Mouse (Mus musculus) heart, postnatal 10 days (tissue): ENCODE results near the gene Chml. TPM values are rescaled to one million over a fixed set of nuclear protein-coding genes. Genes with fewer than 3 reads are reported as not detected.

ENCODE experiments used
- DNase-seq, 2 experiments: peaks; one replicate each; pipeline ENCODE4 v3.0.0; 2021
- intact Hi-C: fragments of 180-260 bp; cut with DNase I; formaldehyde crosslinking; loops from one replicate; pipeline ENCODE4 v1.15.1; 2025
- total RNA-seq, 2 experiments: library from RNA; stranded (reverse); gene quantifications; 2 replicates each; pipeline ENCODE4 v1.2.3; 2021

Chml gene
- 10 to 100 TPM; 12.5 to 13.4 TPM for total RNA-seq

DNA sequence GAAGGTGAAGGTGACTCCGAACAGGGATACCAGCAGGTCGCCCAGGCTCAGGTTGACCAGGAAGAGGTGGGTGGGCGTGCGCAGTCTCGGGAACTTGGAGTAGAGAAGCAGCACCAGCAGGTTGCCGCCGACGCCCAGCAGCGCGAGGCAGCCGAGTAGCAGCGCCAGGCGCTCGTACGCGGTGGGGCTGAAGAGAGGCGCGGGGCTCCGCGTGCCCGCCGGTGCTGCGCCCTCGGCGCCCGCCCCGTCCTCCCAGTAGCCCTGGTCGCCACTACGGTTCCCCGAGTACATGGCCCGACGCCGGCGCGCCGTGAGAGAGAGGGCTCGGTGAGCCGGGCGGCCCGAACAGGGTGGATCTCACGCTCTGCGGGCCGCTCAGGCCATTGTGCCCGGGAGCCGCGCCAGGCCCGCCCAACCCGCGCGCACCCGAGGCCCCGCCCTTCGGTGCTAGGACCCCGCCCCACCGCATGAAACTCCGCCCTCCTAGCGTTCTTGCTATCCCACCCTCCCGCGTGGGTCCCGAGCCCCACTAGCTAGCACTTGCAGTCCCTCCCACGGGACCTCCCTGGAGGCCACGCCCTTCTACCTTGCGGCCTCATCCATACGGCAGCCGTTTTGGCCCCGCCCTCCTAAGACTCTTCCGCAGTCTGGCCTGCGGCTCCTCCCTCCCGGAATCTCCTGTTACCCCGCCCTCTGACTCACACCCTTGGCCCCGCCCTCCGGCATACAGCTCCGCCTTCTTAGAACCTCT, at the start of gene Chml, which contains the start of gene Opn3:
Gene Chml (minus strand): TSS at position 656 of the 751 bp plus-strand sequence.
Gene Opn3 (minus strand): TSS at position 531 of the 751 bp plus-strand sequence.
- peak; percentile 99 for DNase-seq
- intact Hi-C loops = loop anchor here (2.0 to 5.0 kb wide), 3 partner anchors 68 to 190 kb away; partner anchors contain the start of genes Exo1 and Fh1

DNA sequence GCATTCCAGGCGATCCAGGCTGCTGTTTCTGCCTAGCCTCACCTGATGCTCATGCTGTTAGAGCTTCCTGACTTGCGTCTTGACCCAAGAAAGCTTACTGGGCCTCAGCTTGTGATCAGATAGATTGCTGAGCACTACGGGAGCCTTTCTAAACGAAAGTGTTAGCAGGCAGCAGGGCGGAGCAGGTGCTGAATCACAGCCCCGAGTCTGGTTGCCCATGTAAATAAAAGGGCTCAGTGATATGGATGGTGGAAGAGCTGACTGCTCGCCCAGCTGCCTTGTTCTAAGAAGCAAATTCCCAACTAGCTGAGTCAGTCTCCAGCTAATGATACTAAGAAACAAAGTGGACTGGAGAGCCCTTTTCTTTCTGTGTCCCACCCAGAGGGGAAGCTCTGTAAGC, 33.1 kb upstream of the Chml start:
- DNase-seq = no peak

DNA sequence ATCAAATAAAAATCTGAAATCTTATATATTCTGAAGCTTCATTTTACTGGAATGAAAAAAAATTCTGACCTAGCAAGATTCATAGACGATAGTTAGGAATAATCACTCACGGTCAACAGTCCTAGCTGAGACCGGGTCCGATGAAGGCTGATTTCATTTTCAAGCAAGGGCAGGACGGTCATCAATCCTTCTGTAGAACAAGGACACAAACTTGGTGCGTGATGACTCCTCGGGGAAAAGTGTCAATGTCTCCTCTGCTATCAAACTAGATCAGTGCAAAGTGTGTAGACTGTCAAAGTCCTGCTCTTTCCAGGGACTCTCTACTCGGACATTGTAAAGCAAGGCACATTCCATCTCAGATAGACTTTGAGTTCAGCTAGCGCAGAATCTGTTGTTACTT, 24.1 kb upstream of the Chml start:
- intact Hi-C loops = no loop called here
- DNase-seq = no peak

More for the DNA sequence above, 33.1 kb upstream of the Chml start:
- intact Hi-C loops = no loop called here

DNA sequence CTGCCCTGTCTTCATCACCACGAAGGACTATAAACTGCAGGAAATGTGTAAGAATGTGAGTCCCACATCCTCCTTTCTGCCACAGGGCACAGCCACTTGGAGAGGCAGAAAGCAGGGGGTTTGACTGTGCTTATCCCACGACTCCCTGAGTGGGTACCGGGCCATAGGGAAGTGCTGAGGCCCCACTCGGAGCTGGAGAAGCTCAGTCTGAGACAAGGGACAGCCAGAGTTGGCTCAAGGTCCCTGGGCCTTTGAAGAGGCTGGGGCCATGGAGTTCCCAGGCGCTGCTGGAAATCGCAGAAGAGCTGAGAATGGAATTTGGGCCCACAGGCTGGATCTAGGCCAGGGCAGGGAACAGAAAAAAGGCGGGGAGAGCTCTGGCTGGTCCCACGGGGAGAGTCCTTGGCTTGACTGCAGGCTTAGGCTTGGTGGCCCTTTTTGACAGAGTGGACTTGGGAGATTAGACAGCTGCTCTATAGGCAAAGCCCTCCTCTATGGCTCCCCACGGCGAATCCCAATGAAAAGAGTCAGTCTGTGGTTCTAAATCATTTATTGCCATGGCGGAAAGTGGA, 19.7 kb upstream of the Chml start:
- peak; percentile 59 to 72 for DNase-seq
- intact Hi-C loops = no loop called here

DNA sequence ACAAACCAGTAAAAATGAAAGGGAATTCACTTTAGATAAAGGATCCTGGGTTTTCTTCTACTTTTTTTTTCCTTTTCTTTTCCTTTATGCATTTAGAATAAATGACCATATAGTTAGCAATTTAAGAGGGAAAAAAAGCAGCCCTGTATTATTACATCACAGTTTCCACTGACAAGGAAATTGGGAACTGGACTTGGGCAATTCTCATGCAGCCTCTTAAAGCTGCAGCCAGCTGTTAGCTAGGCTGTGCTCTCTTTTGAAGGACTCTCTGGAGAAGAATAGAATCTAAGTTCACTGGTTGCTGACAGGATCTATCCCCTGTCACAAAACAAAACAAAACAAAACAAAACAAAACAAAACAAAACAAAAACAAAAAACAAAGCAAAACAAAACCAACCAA, 15.3 kb upstream of the Chml start:
- DNase-seq = no peak
- intact Hi-C loops = no loop called here

DNA sequence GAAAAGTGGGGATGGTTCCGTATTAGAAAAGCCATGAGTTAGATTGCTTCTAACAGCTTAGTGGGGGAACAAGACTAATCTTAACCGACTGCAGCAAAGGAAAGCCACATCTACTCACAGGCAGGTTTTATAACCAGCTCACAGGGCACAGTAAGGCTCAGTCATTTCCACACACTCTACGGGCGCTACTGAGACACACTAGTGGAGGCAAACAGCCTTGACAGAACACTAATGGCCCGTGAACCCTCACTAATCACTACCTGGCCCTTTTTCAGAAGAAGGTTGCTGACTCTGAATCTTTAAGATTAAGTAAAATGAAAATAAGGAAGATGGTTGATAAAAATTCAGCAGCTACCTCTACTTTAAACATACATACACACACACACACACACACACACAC, 14.9 kb upstream of the Chml start:
- no peak for DNase-seq
- intact Hi-C loops = no loop called here

DNA sequence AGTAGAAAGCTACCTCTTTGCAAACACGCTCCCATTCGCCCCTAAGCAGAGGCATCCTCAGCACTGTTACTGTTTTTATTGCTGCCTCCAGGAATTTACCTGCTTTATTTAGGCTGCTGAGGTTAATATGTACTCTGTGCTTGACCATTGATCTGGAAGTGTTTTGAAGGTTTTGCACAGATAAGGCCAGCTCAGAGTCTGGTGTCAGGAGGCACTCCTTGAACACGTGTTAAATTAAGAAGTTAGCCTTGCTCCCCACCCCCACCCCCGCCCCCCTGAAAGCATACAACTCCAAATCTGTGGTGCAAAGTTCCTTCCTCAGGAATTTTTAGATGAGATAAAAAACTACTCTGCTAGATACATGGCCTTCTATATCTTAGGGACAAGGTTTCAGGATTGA, 8.4 kb upstream of the Chml start:
- no peak for DNase-seq
- intact Hi-C loops = no loop called here

DNA sequence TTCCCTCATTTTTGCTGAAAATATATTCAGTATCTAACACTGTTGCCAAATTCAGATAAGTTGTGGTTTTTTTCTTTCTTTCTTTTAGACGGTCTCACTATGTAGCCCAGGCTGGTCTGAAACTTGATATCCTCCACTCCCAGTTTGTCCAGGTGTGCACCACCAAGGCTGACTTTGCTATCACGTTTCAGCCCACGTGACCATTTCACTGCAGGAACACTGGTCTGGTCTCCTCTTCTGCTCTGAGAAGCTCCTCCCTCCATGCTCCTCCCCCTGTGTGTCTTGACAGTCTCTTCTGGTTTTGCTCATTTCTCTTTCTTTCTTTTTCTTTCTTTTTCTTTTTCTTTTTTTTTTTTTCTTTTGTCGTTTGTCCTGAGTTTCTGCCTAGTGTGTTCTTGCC, 7.1 kb upstream of the Chml start:
- no peak for DNase-seq
- intact Hi-C loops = no loop called here

DNA sequence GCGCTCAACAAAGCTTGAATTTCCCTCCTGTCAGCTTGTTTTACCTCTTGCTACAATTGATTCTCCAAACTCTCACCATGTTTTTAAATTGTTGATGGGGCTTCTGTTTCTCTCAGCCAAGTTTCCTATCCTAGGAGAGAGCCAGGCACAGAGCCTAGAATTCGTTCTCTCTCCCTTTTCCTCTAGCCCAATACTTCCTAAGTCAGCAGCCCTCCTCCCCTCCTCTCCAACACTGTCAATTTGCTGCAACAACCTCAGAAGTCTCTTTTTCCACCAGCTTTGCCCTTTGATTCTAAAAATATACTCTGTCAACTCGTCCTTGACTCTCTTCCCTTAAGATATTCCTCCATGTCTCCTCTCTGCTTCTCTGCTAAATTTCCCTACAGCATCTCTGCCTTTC, 6.7 kb upstream of the Chml start:
- intact Hi-C loops = no loop called here

DNA sequence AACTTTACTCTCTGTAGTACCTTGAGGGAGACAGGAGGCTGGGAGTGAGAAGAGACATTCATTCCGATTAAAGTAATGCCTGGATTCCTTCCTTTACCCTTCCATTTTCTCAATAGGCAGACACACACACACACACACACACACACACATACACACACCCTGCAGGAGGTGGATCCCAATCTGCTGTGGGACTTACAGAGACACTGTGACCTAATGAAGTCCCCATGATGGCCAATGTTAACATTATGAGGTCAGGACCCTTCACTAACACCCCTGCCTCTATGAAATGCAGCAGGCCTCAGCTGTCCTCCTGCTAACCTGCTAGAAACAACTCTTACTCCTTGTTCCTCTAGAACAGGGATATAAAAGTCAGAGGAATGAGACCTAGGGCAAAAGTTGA, 5.6 kb upstream of the Chml start, which contains the start of gene Wdr64:
Gene Wdr64 (plus strand): TSS at position 301 of the 400 bp plus-strand sequence.
- intact Hi-C loops = no loop called here

More for the DNA sequence above, 6.7 kb upstream of the Chml start:
- DNase-seq = no peak

DNA sequence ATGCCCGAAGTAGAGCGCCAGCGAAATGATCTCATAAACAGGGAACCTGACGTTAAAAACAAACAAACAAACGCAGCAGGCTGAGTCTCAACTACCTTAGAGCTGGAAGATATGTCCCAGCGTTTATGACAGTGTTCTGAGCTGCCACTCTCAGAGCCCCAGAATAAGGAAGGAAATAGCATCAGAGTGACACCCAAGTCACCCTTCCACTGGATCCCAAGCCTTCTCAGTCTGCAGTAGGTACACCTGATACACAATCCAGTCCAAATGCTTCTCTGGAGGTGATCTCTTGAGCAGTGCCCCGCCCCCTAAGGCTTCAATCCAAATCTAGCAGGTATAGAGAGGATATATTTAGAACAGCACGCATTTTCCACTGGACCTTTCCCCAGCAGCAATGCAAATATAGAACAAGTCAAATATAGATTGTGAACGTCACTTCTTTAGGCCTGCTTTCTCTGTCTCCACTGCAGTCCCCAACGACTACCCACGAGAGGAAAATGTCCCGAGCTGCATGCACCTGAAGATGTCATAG, 794 bp upstream of the Chml start:
- intact Hi-C loops = loop anchor here (2.0 to 5.0 kb wide), 3 partner anchors 69 to 189 kb away; partner anchors contain the start of genes Exo1 and Fh1
- DNase-seq = peak in 1 of 2 experiments; percentile 8

More for the DNA sequence above, 5.6 kb upstream of the Chml start, which contains the start of gene Wdr64:
- DNase-seq = no peak

DNA sequence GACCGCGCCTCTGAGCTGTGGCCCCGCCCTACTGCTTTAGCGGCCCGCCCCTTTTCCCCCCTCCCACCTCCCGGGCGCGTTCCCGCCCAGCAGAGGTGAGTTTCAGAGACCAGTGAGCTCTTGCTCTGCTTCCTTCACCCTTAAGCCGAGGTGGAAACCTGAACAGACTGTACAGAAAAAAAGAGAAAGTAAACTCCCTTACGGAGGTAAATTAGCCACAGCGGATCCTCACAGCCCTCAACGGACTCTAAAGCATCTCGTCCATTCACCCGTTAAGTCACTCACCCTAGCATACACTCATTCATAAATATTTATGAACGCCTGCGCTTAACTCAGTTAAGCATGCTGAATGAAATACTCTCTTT, 278 bp upstream of the Chml start:
- intact Hi-C loops = loop anchor here (2.0 to 5.0 kb wide), 3 partner anchors 68 to 189 kb away; partner anchors contain the start of genes Exo1 and Fh1
- DNase-seq = no peak

DNA sequence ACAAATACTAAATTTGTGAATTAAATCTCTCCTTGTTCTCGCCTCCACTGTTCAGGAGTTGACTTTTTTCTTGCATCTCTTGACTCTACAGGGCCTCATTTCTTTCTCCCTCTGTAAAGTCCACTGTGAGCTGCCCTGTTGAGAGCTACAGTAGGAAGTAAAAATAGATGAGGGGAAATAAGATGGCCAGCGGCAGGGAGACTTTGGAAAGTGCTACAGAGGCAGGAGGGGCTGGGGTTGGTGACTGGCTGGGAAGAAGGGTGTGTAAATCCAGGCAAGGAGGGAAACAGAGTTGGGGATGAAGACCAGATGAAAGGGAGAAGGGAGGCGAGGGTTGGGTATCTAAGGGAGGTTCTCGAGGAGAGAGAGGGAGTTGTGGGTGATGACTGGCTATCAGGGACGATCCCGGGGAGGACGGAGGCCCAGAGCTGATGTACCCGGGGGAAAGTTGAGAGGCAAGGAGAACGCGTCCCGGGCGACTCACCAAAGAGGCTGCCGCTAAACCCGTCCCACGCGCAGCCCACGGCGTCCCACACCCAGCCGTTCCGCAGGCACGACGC, 935 bp downstream of the Chml start:
- DNase-seq = peak; percentile 35 to 43
- intact Hi-C loops = loop anchor here (2.0 to 5.0 kb wide), 3 partner anchors 67 to 191 kb away; partner anchors contain the start of genes Exo1 and Fh1

DNA sequence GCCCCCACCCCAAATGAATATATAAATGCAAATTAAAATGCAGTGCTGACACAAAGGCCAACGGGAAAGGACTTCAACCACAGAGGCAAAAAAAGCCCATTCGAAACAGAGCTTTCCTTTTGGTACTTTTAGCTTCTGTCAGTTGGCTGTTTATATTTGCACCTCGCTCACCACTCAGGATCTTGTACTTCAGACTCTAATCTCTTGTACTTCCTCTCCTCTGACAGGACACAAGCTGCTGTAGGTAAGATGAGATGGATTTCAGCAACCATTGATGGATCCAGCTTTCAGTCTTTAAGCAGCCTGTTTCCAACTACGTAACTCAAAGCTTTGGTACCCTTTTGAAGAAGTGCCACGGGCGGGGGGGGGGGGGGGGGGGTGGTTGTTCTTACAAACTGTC, 11.7 kb downstream of the Chml start:
- intact Hi-C loops = no loop called here

DNA sequence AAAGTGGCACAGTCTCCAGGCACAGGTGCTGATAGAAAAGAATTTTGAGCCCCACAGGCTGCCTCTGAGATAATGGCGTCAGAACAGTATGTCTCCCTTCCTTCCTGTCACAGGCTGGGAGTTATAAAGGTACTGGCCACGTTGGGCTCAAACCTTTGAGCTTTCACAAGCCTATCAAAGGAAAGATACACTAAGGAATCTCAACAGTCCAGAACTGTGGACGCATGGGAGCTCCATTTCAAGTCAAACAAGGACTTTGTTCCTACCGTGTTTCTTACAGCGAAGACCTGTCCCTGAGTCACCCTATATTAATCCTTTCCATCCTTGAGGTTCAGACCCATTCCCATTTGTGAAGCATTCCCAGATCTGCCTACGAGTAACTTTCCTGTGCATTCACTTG, 15.2 kb downstream of the Chml start:
- no peak for DNase-seq
- intact Hi-C loops = no loop called here

More for the DNA sequence above, 11.7 kb downstream of the Chml start:
- no peak for DNase-seq

DNA sequence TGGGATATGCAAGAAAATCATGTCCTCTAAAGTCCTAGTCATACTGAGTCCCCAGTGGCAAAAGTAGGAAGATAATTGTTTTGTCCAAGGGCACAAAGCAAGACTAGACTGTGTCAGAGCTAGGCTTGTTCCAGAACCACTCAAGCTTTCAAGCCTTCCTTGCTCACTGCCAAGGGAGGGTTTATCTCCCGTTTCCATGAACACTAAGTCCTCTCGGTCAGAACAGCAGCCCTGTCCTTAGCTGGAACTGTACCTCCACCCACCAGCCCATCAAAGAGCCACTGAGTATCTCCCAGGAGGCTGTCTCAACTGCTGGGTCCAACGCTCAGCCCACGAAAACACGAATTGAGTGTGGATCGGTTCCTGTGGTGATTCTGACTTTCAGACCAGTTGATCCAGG, 17.6 kb downstream of the Chml start:
- DNase-seq = peak in 1 of 2 experiments; percentile 33
- intact Hi-C loops = no loop called here

DNA sequence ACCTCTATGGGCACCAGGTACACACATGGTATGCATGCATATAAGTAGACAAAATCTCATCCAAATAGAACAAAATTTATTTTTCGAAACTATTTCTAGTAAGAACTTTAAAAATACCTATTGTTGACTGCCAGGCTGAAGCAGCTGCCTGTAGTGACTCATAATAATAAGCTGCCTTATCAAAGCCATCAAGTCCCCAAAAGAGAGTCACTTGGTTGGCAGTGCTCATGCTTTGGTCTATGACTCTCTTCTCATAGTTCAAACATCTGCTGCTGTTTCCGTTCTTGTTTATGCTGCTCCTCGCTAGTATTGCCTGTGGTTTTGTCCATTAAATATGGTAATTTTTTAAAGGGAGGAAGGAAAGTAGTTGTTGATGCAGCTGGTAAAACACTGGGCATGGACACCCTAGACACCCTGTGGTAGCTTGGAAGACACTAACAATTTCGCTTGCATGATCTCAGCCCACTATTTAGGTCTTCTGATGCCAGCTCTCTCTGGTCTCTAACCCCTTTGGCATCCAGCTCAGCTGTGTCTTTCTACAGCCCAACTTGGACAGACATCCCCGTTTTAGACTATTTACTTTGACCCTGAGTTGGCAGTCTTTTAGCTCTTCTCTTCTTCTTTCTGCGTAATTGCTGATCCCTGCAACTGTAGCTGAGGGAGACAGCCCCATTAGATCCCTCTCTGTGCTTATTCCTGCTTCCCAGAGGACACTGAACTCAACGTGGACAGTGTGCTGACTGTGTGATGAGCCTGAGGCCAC, 19.0 kb downstream of the Chml start:
- DNase-seq = no peak
- intact Hi-C loops = loop anchor here (5.0 kb wide), 2 partner anchors 194 to 249 kb away; partner anchors contain the start of gene Gm38100

DNA sequence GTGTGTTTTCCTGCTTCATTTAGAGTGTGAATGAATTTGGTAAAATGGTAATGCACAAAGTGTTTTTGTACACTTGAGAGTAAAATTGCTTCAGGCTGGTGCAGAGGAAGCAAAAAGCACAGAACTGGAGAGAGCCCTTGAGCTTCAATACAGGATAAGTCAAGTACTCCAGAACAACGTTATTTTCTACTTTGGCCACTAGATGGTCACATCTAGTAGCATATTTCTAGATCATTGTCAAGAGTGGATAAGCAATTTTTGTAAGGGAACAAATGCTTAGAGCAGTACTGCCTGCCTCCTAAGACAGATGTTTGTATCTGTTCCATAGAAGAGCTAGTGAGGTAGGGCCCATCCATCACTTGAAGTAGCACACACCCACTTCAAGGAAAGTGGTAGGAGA, 21.1 kb downstream of the Chml start:
- intact Hi-C loops = loop anchor here (5.0 kb wide), 2 partner anchors 196 to 251 kb away; partner anchors contain the start of gene Gm38100

DNA sequence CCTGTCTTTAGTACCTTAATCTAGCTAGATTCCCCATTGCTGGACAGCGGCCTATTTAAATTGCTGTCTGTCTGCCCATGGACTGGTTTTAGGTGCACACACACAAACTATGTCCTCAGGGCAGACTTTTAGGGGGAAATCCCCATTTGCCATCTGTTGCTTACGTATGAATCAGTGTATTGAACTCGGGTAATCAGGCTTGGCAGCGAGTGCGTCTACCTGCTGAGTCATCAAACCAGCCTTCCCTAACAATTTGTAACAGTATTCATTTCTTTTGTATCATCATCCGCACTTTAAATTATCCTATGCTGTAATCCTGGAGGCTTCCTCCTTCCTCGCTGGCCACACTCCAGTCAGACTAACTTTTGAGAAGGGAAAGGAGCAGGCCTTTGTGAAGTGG, 22.7 kb downstream of the Chml start:
- intact Hi-C loops = loop anchor here (5.0 kb wide), 2 partner anchors 197 to 252 kb away; partner anchors contain the start of gene Gm38100

More for the DNA sequence above, 21.1 kb downstream of the Chml start:
- DNase-seq = no peak

DNA sequence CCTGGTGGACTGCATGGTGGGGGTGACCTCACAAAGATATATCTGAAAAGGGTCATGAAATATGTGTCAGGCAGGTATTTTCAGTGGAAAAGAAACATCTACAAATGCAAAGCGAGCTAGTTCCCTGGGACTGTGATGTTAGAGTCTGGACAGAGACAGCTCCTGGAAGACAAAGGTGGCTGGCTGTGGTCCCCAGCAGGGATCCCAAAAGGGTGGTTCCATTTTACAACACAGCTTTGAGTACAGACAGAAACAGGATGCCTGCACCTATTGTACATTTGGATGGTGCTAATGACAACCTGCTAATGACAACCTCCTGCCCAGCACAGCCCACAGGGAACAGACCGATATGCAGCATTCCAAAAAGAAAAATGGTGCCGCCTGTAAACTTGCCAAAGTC, 23.2 kb downstream of the Chml start:
- no peak for DNase-seq
- intact Hi-C loops = loop anchor here (2.0 to 5.0 kb wide), 3 partner anchors 42 to 617 kb away; partner anchors contain the start of gene Fh1

More for the DNA sequence above, 22.7 kb downstream of the Chml start:
- no peak for DNase-seq
